Mouse (Mus musculus) MEL (cell line): ENCODE results near the gene Nubp2. TPM values are rescaled to one million over a fixed set of nuclear protein-coding genes. Genes with fewer than 3 reads are reported as not detected.

ENCODE experiments used
- DNase-seq: peaks from one replicate; pipeline ENCODE4 v3.0.0; 2011; ENCODE audit warnings: low read depth, low spot score
- H3K27ac ChIP-seq: 2 replicates; pipeline ENCODE4 v1.5.1; 2012; ENCODE audit warnings: low read depth, mild to moderate bottlenecking, control low read depth, low read length, moderate library complexity; ENCODE audit not compliant: control insufficient read depth
- H3K27me3 ChIP-seq, 2 experiments: fragments of 150-350 bp in 1 of 2; sonication (generic) in 1 of 2; 2 replicates each; pipeline ENCODE4 v1.6.1; 2012; ENCODE audit warnings: low read length in 2 of 2, mild to moderate bottlenecking in 2 of 2, improper control_type of control experiment in 1 of 2, moderate library complexity in 1 of 2; ENCODE audit not compliant: insufficient read depth in 2 of 2, control insufficient read depth in 1 of 2
- H3K36me3 ChIP-seq, 2 experiments: 2 replicates each; pipeline ENCODE4 v1.6.1; 2012 to 2014; ENCODE audit warnings: low read length in 2 of 2, improper control_type of control experiment in 1 of 2, inconsistent platforms in 1 of 2, mild to moderate bottlenecking in 1 of 2; ENCODE audit not compliant: insufficient read depth in 2 of 2, control insufficient read depth in 1 of 2
- H3K4me1 ChIP-seq, 2 experiments: fragments of 150-350 bp in 1 of 2; sonication (generic) in 1 of 2; 2 replicates each; pipeline ENCODE4 v1.6.1; 2012; ENCODE audit warnings: low read length in 2 of 2, improper control_type of control experiment in 1 of 2, mild to moderate bottlenecking in 1 of 2; ENCODE audit not compliant: insufficient read depth in 2 of 2, control insufficient read depth in 1 of 2
- H3K4me3 ChIP-seq, 2 experiments: fragments of 150-350 bp in 1 of 2; sonication (generic) in 1 of 2; 2 replicates each; pipeline ENCODE4 v1.5.1; 2012; ENCODE audit warnings: low read depth in 2 of 2, low read length in 2 of 2, mild to moderate bottlenecking in 2 of 2, moderate library complexity in 2 of 2, control low read depth in 1 of 2, improper control_type of control experiment in 1 of 2; ENCODE audit not compliant: control insufficient read depth in 1 of 2, insufficient read depth in 1 of 2
- H3K79me2 ChIP-seq: 2 replicates; pipeline ENCODE4 v1.6.1; 2012; ENCODE audit warnings: mild to moderate bottlenecking, low read length, moderate library complexity; ENCODE audit not compliant: control insufficient read depth, poor library complexity, insufficient read depth
- H3K9ac ChIP-seq: 2 replicates; pipeline ENCODE4 v1.6.1; 2012; ENCODE audit warnings: low read depth, mild to moderate bottlenecking, control low read depth, low read length, moderate library complexity; ENCODE audit not compliant: control insufficient read depth, poor library complexity, severe bottlenecking
- H3K9me3 ChIP-seq: fragments of 150-350 bp; sonication (generic); replicated peaks from 2 replicates; pipeline ENCODE4 v1.6.1; 2012; ENCODE audit warnings: mild to moderate bottlenecking, low read length, improper control_type of control experiment, moderate library complexity; ENCODE audit not compliant: insufficient read depth
- CHD1 ChIP-seq: IDR thresholded peaks from 2 replicates; pipeline ENCODE4 v1.6.1; 2012; ENCODE audit warnings: low read depth, mild to moderate bottlenecking, inconsistent platforms, low read length, improper control_type of control experiment
- CTCF ChIP-seq, 3 experiments: IDR thresholded peaks in 2 of 3; conservative IDR thresholded peaks in 1 of 3; 2 replicates each; pipeline ENCODE4 v1.5.1; 2011 to 2012; ENCODE audit warnings: low read length in 3 of 3, low read depth in 2 of 3, mild to moderate bottlenecking in 2 of 3, improper control_type of control experiment in 1 of 3, inconsistent platforms in 1 of 3, mixed read lengths in 1 of 3, moderate library complexity in 1 of 3; ENCODE audit not compliant: control insufficient read depth in 1 of 3, insufficient read depth in 1 of 3, poor library complexity in 1 of 3, severe bottlenecking in 1 of 3
- E2F4 ChIP-seq: IDR thresholded peaks from 2 replicates; pipeline ENCODE4 v1.6.1; 2011; ENCODE audit warnings: low read depth, low read length, improper control_type of control experiment, borderline replicate concordance
- ELF1 ChIP-seq: IDR thresholded peaks from 2 replicates; pipeline ENCODE4 v1.6.1; 2014; ENCODE audit warnings: low read depth, mild to moderate bottlenecking, inconsistent platforms, low read length, improper control_type of control experiment, moderate library complexity
- ETS1 ChIP-seq: IDR thresholded peaks from 2 replicates; pipeline ENCODE4 v1.6.1; 2012; ENCODE audit warnings: low read depth, mild to moderate bottlenecking, inconsistent platforms, low read length, improper control_type of control experiment, moderate library complexity
- GABPA ChIP-seq: IDR thresholded peaks from 2 replicates; pipeline ENCODE4 v1.6.1; 2012; ENCODE audit warnings: low read depth, mild to moderate bottlenecking, inconsistent platforms, low read length, improper control_type of control experiment, moderate library complexity
- GATA1 ChIP-seq: IDR thresholded peaks from 2 replicates; pipeline ENCODE4 v1.6.1; 2011; ENCODE audit warnings: low read depth, low read length, improper control_type of control experiment
- HCFC1 ChIP-seq: IDR thresholded peaks from 2 replicates; pipeline ENCODE4 v1.6.1; 2012; ENCODE audit warnings: low read depth, mild to moderate bottlenecking, inconsistent platforms, low read length, improper control_type of control experiment, moderate library complexity
- KAT2A ChIP-seq: conservative IDR thresholded peaks from 2 replicates; pipeline ENCODE4 v1.6.1; 2012; ENCODE audit warnings: low read depth, low read length, improper control_type of control experiment, inconsistent platforms
- MAFK ChIP-seq: IDR thresholded peaks from 2 replicates; pipeline ENCODE4 v1.6.1; 2011; ENCODE audit warnings: low read depth, mild to moderate bottlenecking, low read length, improper control_type of control experiment, borderline replicate concordance
- MAX ChIP-seq: IDR thresholded peaks from 2 replicates; pipeline ENCODE4 v1.6.1; 2011; ENCODE audit warnings: low read length, improper control_type of control experiment
- MXI1 ChIP-seq: IDR thresholded peaks from 2 replicates; pipeline ENCODE4 v1.6.1; 2011; ENCODE audit warnings: mild to moderate bottlenecking, low read depth, low read length, improper control_type of control experiment
- MYC ChIP-seq: IDR thresholded peaks from 2 replicates; pipeline ENCODE4 v1.6.1; 2011; ENCODE audit warnings: low read depth, mild to moderate bottlenecking, low read length, improper control_type of control experiment, moderate library complexity
- NELFE ChIP-seq: IDR thresholded peaks from 2 replicates; pipeline ENCODE4 v1.6.1; 2011; ENCODE audit warnings: low read depth, low read length, improper control_type of control experiment
- NRF1 ChIP-seq: IDR thresholded peaks from 2 replicates; pipeline ENCODE4 v1.6.1; 2014; ENCODE audit warnings: low read depth, mild to moderate bottlenecking, inconsistent platforms, low read length, improper control_type of control experiment, moderate library complexity; ENCODE audit not compliant: poor library complexity, insufficient read depth, severe bottlenecking
- POLR2A ChIP-seq, 2 experiments: IDR thresholded peaks; 2 replicates each; pipeline ENCODE4 v1.6.1; 2011 to 2012; ENCODE audit warnings: low read length in 2 of 2, mild to moderate bottlenecking in 2 of 2, control low read depth in 1 of 2, improper control_type of control experiment in 1 of 2, low read depth in 1 of 2, moderate library complexity in 1 of 2; ENCODE audit not compliant: control insufficient read depth in 1 of 2, insufficient read depth in 1 of 2, poor library complexity in 1 of 2
- POLR2AphosphoS2 ChIP-seq: IDR thresholded peaks from 2 replicates; pipeline ENCODE4 v1.6.1; 2011; ENCODE audit warnings: low read length, improper control_type of control experiment
- RAD21 ChIP-seq: IDR thresholded peaks from 2 replicates; pipeline ENCODE4 v1.6.1; 2011; ENCODE audit warnings: mild to moderate bottlenecking, low read depth, low read length, improper control_type of control experiment
- SIN3A ChIP-seq: IDR thresholded peaks from 2 replicates; pipeline ENCODE4 v1.6.1; 2012; ENCODE audit warnings: low read length, improper control_type of control experiment, inconsistent platforms
- TBP ChIP-seq: IDR thresholded peaks from 2 replicates; pipeline ENCODE4 v1.8.0; 2011; ENCODE audit warnings: low read depth, low read length, improper control_type of control experiment
- TCF12 ChIP-seq: IDR thresholded peaks from 2 replicates; pipeline ENCODE4 v1.6.1; 2014; ENCODE audit warnings: low read depth, mild to moderate bottlenecking, inconsistent platforms, low read length, improper control_type of control experiment, moderate library complexity
- UBTF ChIP-seq: IDR thresholded peaks from 2 replicates; pipeline ENCODE4 v1.6.1; 2012; ENCODE audit warnings: low read depth, mild to moderate bottlenecking, inconsistent platforms, low read length, improper control_type of control experiment, moderate library complexity, borderline replicate concordance; ENCODE audit not compliant: insufficient read depth
- ZMIZ1 ChIP-seq: IDR thresholded peaks from 2 replicates; pipeline ENCODE4 v1.6.1; 2012; ENCODE audit warnings: low read depth, mild to moderate bottlenecking, inconsistent platforms, low read length, improper control_type of control experiment, moderate library complexity
- polyA plus RNA-seq, 2 experiments: library from polyadenylated mRNA; stranded (reverse) in 1 of 2; unstranded in 1 of 2; fragments of >175 nt in 1 of 2; fragments of >200 nt in 1 of 2; gene quantifications; 2 replicates each; pipeline versions ENCODE4 v1.2.1 to v1.2.4; 2012; ENCODE audit warnings: low replicate concordance in 2 of 2, low read depth in 1 of 2; ENCODE audit not compliant: insufficient read length in 2 of 2, insufficient read depth in 1 of 2, missing spikeins in 1 of 2
- total RNA-seq: library from RNA; depleted of rRNA; stranded (reverse); fragments of 300-350 nt; gene quantifications from 2 replicates; pipeline ENCODE4 v1.2.3, GENCODE M21; 2012

The Nubp2 gene
- total and polyA plus RNA-seq, 3 experiments: 141 to 191 TPM; not detected in 1

GRCm38 (mm10) chr17:24894995-24895547, 8.9 kb upstream of the Nubp2 start, which contains the start of the genes Eme2 and Mrps34:
Gene Eme2 (minus strand): TSS chr17:24895087.
Gene Mrps34 (plus strand): TSS chr17:24895116.
- Histone ChIP-seq H3K79me2 (peaks cover 34% of the 10 kb centered on the region), H3K9me3 (no peaks in the 10 kb centered on the region), H3K4me1 (peaks cover 0 to 16% of the 10 kb centered on the region in 2 experiments; a peak in 2 of 4 replicates), H3K27me3 (no peaks in the 10 kb centered on the region), H3K36me3 (peaks cover 0 to 7% of the 10 kb centered on the region in 2 experiments; a peak in 2 of 4 replicates), H3K9ac (peak within 1 kb of the TSS; percentile 95), H3K27ac (peak within 1 kb of the TSS; percentile 65), H3K4me3 (peak within 1 kb of the TSS; percentile 80 to 94)
- peak; percentile 95 for DNase-seq
- TF ChIP-seq CHD1 (0 out of 2 replicates have a peak, but pooled peaks have one; percentile 83), MAX (peak; percentile 83), GABPA (no peak), SIN3A (peak; percentile 93), POLR2AphosphoS2 (peak; percentile 92), NELFE (peak; percentile 91), NRF1 (0 out of 2 replicates have a peak, but pooled peaks have one; percentile 27), CTCF (IDR thresholded peaks at IDR 0.05 in 2 of 3, conservative IDR thresholded peaks at IDR 0.05 in 1 of 3; ENCODE audit: control insufficient read depth in 1 of 3, insufficient read depth in 1 of 3, low read depth in 2 of 3, low read length in 3 of 3, poor library complexity in 1 of 3, severe bottlenecking in 1 of 3) (no peak), HCFC1 (peak; percentile 90), TBP (peak; percentile 87), MAFK (no peak), UBTF (0 out of 2 replicates have a peak, but pooled peaks have one; percentile 80), KAT2A (peak; percentile 60), E2F4 (no peak), TCF12 (peak; percentile 77), MYC (peak; percentile 74; the same call in 1 of the 2 replicates), MXI1 (peak; percentile 76), ELF1 (peak; percentile 88), GATA1 (no peak), POLR2A (IDR thresholded peaks at IDR 0.05; ENCODE audit: control insufficient read depth in 1 of 2, insufficient read depth in 1 of 2, low read depth in 1 of 2, low read length in 2 of 2, poor library complexity in 1 of 2) (peak; percentile 70 to 93; a peak in 3 of 4 replicates), ZMIZ1 (peak; percentile 81), ETS1 (0 out of 2 replicates have a peak, but pooled peaks have one; percentile 47), RAD21 (no peak)
